Mouse (Mus musculus) layer of hippocampus, postnatal 14 days (tissue): ENCODE results near the gene 1700015F17Rik. TPM values are rescaled to one million over a fixed set of nuclear protein-coding genes. Genes with fewer than 3 reads are reported as not detected.

Experiments
- DNase-seq, 2 experiments: peaks; one replicate each; pipeline ENCODE4 v3.0.0; 2021 to 2022; ENCODE audit warnings: low spot score in 2 of 2, mixed read lengths in 1 of 2
- total RNA-seq, 2 experiments: library from RNA; stranded (reverse); gene quantifications; 2 replicates each; pipeline ENCODE4 v1.2.3; 2021

The 1700015F17Rik gene
- total RNA-seq, 2 experiments from 2014 or later: not detected

- DNase-seq: peak; percentile 6 to 16
Observed at GRCm38 (mm10) chr5:5431746-5432438, 47.1 kb downstream of the 1700015F17Rik start.

GRCm38 (mm10) chr5:5423723-5424171 lies 55.2 kb downstream of the 1700015F17Rik start:
- DNase-seq: no peak

- DNase-seq: no peak
Observed at GRCm38 (mm10) chr5:5423081-5423480, 55.9 kb downstream of the 1700015F17Rik start.

GRCm38 (mm10) chr5:5421439-5421838 lies 57.5 kb downstream of the 1700015F17Rik start:
- no peak for DNase-seq

- no peak for DNase-seq
Observed at GRCm38 (mm10) chr5:5419992-5420455, 58.9 kb downstream of the 1700015F17Rik start, which contains the start of gene Cdk14. Cdk14 (minus strand) TSS chr5:5420312.

GRCm38 (mm10) chr5:5419253-5419652 lies 59.7 kb downstream of the 1700015F17Rik start:
- no peak for DNase-seq

- no peak for DNase-seq
Observed at GRCm38 (mm10) chr5:5414835-5415234, 64.1 kb downstream of the 1700015F17Rik start.

GRCm38 (mm10) chr5:5411886-5412285 lies 67.1 kb downstream of the 1700015F17Rik start:
- no peak for DNase-seq

GRCm38 (mm10) chr5:5401986-5402385 lies 77.0 kb downstream of the 1700015F17Rik start:
- DNase-seq: peak in 1 of 2 experiments; percentile 20

GRCm38 (mm10) chr5:5392786-5393185 lies 86.2 kb downstream of the 1700015F17Rik start:
- DNase-seq: no peak

Other genes starting within 250 kb of the 1700015F17Rik start
- 100 to 1,000 TPM; 218 to 229 TPM for gene Cdk14, start 58.8 kb downstream of the 1700015F17Rik start, total RNA-seq
- gene Cldn12, start 35.8 kb upstream of the 1700015F17Rik start, total RNA-seq: 10 to 100 TPM; 30.2 to 30.5 TPM
- 1 to 10 TPM; 8.9 to 9.6 TPM for gene Gtpbp10, start 80.4 kb upstream of the 1700015F17Rik start, total RNA-seq
- gene Gm8773, start 94.7 kb upstream of the 1700015F17Rik start, total RNA-seq: under 1 TPM; 0.41 to 0.44 TPM
- gene Cfap69, start 185.1 kb upstream of the 1700015F17Rik start, total RNA-seq: 10 to 100 TPM; 13.3 to 15.0 TPM
- gene Steap2, start 215.4 kb upstream of the 1700015F17Rik start, total RNA-seq: 10 to 100 TPM in 1 of 2 experiments, 1 to 10 TPM in 1; 8.2 to 12.2 TPM